Comparison of ENCODE assay signal across 8 mouse cellular contexts in the genomic region with DNA sequence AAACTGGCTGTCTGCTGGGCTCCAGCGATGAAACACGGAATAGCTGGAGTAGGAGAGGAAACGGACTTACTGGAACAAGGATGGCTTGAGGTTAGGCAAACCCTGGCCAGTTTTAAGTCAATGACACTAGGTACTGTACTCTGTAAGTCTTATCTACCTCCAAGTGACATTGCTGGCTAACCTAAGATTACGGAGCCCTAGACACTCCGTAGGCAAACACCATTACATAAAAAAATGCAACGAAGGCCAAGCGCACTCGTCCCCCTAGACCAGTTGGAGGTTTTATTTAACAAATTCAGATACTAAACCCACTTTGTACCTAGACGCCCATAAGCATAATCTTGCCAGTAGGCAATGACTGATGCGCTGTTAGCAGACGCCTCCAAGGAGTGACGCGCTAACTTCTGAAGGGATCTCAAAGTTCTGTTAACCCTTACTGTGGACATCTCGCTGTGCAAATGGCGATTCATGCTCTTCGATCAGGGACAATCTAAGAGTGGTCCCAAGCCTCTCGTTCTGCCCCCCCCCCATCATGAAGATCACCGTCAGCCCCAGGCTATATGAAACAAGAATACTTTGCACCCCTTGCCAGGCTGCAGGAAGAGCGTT. TPM values are rescaled to one million over a fixed set of nuclear protein-coding genes. Genes with fewer than 3 reads are reported as not detected.
DNase-seq lines count a peak whose midpoint lies in the region; ATAC-seq and TF ChIP-seq lines count a peak whose summit lies in the region.

No protein-coding gene starts in this region.

- H3K4me1 ChIP-seq in forebrain, embryonic 11.5 days (replicated peaks; ENCODE audit: control insufficient read depth, insufficient read depth, low read length): no peaks in the 10 kb centered on the region
- no peaks in the 10 kb centered on the region for H3K4me1 ChIP-seq in kidney, embryonic 14.5 days (ENCODE audit: control insufficient read depth, insufficient read depth, low read length)
- peaks cover 7% of the 10 kb centered on the region; the same call in 1 of the 2 replicates for H3K4me1 ChIP-seq in lung, embryonic 16.5 days (replicated peaks; ENCODE audit: control insufficient read depth, insufficient read depth, low read length)

- 23% methylated on average over 19 of the region's 19 CpGs for WGBS in forebrain, embryonic 11.5 days
- WGBS in kidney, embryonic 14.5 days: 19% methylated on average over 19 of the region's 19 CpGs
- 16% methylated on average over 19 of the region's 19 CpGs for WGBS in lung, embryonic 16.5 days

- TF ChIP-seq POLR2A in brain, embryonic 14.5 days (IDR thresholded peaks at IDR 0.05; ENCODE audit: borderline replicate concordance, extremely low read depth, insufficient read depth, insufficient read length, poor library complexity, severe bottlenecking): no peak

- peak overlapping the region; percentile 81 for H3K9ac ChIP-seq in forebrain, embryonic 11.5 days (ENCODE audit: low read length)
- peak overlapping the region; percentile 83 for H3K9ac ChIP-seq in kidney, embryonic 14.5 days (ENCODE audit: low read depth, low read length)
- peak overlapping the region; percentile 77 for H3K9ac ChIP-seq in lung, embryonic 16.5 days (ENCODE audit: low read length)

- no peaks in the 10 kb centered on the region for H3K27me3 ChIP-seq in forebrain, embryonic 11.5 days (ENCODE audit: control insufficient read depth, insufficient read depth, low read length)
- no peaks in the 10 kb centered on the region for H3K27me3 ChIP-seq in kidney, embryonic 14.5 days (ENCODE audit: control insufficient read depth, insufficient read depth, low read length)
- no peaks in the 10 kb centered on the region for H3K27me3 ChIP-seq in lung, embryonic 16.5 days (ENCODE audit: control insufficient read depth, insufficient read depth, low read depth, low read length)

- H3K9me3 ChIP-seq in forebrain, embryonic 11.5 days (ENCODE audit: control insufficient read depth, low read length): no peaks in the 10 kb centered on the region
- H3K9me3 ChIP-seq in kidney, embryonic 14.5 days (ENCODE audit: control insufficient read depth, low read length): no peaks in the 10 kb centered on the region
- no peaks in the 10 kb centered on the region for H3K9me3 ChIP-seq in lung, embryonic 16.5 days (ENCODE audit: control insufficient read depth, low read length)

- DNase-seq in retina, postnatal 1 day: peak; percentile 8
- no peak for DNase-seq in retina, embryonic 14.5 days (ENCODE audit: low spot score)
- peak; percentile 56 for DNase-seq in brain, embryonic 14.5 days (ENCODE audit: low read depth)
- no peak for DNase-seq in forebrain, embryonic 11.5 days (ENCODE audit: low spot score)
- peak; percentile 13 for DNase-seq in right cerebral cortex, postnatal 4 days
- no peak for DNase-seq in ovary, postnatal 10 days (ENCODE audit: low spot score)

- no peak for TF ChIP-seq CTCF in brain, embryonic 14.5 days (IDR thresholded peaks at IDR 0.05; ENCODE audit: borderline replicate concordance, extremely low read depth, insufficient read depth, insufficient read length)

- peaks cover 3% of the 10 kb centered on the region; the same call in 1 of the 2 replicates for H3K36me3 ChIP-seq in forebrain, embryonic 11.5 days (ENCODE audit: control insufficient read depth, insufficient read depth, low read length)
- H3K36me3 ChIP-seq in kidney, embryonic 14.5 days (ENCODE audit: control insufficient read depth, insufficient read depth, low read length): peaks cover 15% of the 10 kb centered on the region; the same call in 1 of the 2 replicates
- H3K36me3 ChIP-seq in lung, embryonic 16.5 days (ENCODE audit: control insufficient read depth, insufficient read depth, low read length): peaks cover 7% of the 10 kb centered on the region

- H3K4me2 ChIP-seq in forebrain, embryonic 11.5 days (ENCODE audit: low read depth, low read length, severe bottlenecking): peak overlapping the region; percentile 59
- H3K4me2 ChIP-seq in kidney, embryonic 14.5 days (replicated peaks; ENCODE audit: low read depth, low read length): peak overlapping the region; percentile 70
- peak overlapping the region; percentile 72 for H3K4me2 ChIP-seq in lung, embryonic 16.5 days (ENCODE audit: low read depth, low read length)

- no peak; the same call in none of the 2 replicates for ATAC-seq in forebrain, embryonic 11.5 days (replicated peaks; ENCODE audit: low FRiP score)
- peak; percentile 8 for ATAC-seq in kidney, embryonic 14.5 days (ENCODE audit: low FRiP score, low TSS enrichment)
- peak; percentile 24; the same call in 1 of the 2 replicates for ATAC-seq in lung, embryonic 16.5 days (ENCODE audit: low read depth)

- H3K27ac ChIP-seq in forebrain, embryonic 11.5 days (ENCODE audit: low read depth, low read length): peak overlapping the region; percentile 64; the same call in 1 of the 2 replicates
- peak overlapping the region; percentile 92; the same call in 1 of the 2 replicates for H3K27ac ChIP-seq in kidney, embryonic 14.5 days (ENCODE audit: low read depth, low read length)
- H3K27ac ChIP-seq in lung, embryonic 16.5 days (ENCODE audit: low read length): peak overlapping the region; percentile 93

- H3K4me3 ChIP-seq in forebrain, embryonic 11.5 days (ENCODE audit: low read depth, low read length): peak overlapping the region; percentile 56
- H3K4me3 ChIP-seq in kidney, embryonic 14.5 days (ENCODE audit: low read length): peak overlapping the region; percentile 59
- H3K4me3 ChIP-seq in lung, embryonic 16.5 days (ENCODE audit: low read length): peak overlapping the region; percentile 65

RNA-seq across cellular contexts. Expression of a gene that starts 0.8 kb away (rescaled TPM):
- 425 and 492 TPM in 2 replicates for polyA plus RNA-seq in brain, embryonic 14.5 days (2012; rRNA removed)
- 386 and 448 TPM in 2 replicates for polyA plus RNA-seq in forebrain, embryonic 11.5 days (2014; fragmentation: Nextera tagmentation; extraction: Ambion mirVana)
- 608 and 939 TPM in 2 replicates for polyA plus RNA-seq in kidney, embryonic 14.5 days (2014; fragmentation: Nextera tagmentation; extraction: Ambion mirVana)
- polyA plus RNA-seq in lung, embryonic 16.5 days (2015; fragmentation: Nextera tagmentation; extraction: Ambion mirVana): 511 and 600 TPM in 2 replicates

RNA-seq across cellular contexts. Expression of a gene that starts 25.7 kb away (rescaled TPM):
- polyA plus RNA-seq in brain, embryonic 14.5 days (2012; rRNA removed): 31.2 and 37.8 TPM in 2 replicates
- 25.6 and 25.8 TPM in 2 replicates for polyA plus RNA-seq in forebrain, embryonic 11.5 days (2014; fragmentation: Nextera tagmentation; extraction: Ambion mirVana)
- polyA plus RNA-seq in kidney, embryonic 14.5 days (2014; fragmentation: Nextera tagmentation; extraction: Ambion mirVana): 27.4 and 33.8 TPM in 2 replicates
- 17.2 and 19.4 TPM in 2 replicates for polyA plus RNA-seq in lung, embryonic 16.5 days (2015; fragmentation: Nextera tagmentation; extraction: Ambion mirVana)

RNA-seq across cellular contexts. Expression of a gene that starts 35.8 kb away (rescaled TPM):
- not detected in 2 replicates for polyA plus RNA-seq in brain, embryonic 14.5 days (2012; rRNA removed)
- not detected in 2 replicates for polyA plus RNA-seq in forebrain, embryonic 11.5 days (2014; fragmentation: Nextera tagmentation; extraction: Ambion mirVana)
- not detected in 2 replicates for polyA plus RNA-seq in kidney, embryonic 14.5 days (2014; fragmentation: Nextera tagmentation; extraction: Ambion mirVana)
- not detected in 2 replicates for polyA plus RNA-seq in lung, embryonic 16.5 days (2015; fragmentation: Nextera tagmentation; extraction: Ambion mirVana)

RNA-seq across cellular contexts. Expression of a gene that starts 42.2 kb away (rescaled TPM):
- 6.8 and 14.4 TPM in 2 replicates for polyA plus RNA-seq in brain, embryonic 14.5 days (2012; rRNA removed)
- polyA plus RNA-seq in forebrain, embryonic 11.5 days (2014; fragmentation: Nextera tagmentation; extraction: Ambion mirVana): 24.3 and 27.4 TPM in 2 replicates
- 21.1 and 21.5 TPM in 2 replicates for polyA plus RNA-seq in kidney, embryonic 14.5 days (2014; fragmentation: Nextera tagmentation; extraction: Ambion mirVana)
- 14.2 and 15.4 TPM in 2 replicates for polyA plus RNA-seq in lung, embryonic 16.5 days (2015; fragmentation: Nextera tagmentation; extraction: Ambion mirVana)

Comparison
In these comparisons a context has a peak if more than half of its experiments do, and no peak if none do; other contexts are left out.
1. DNase-seq: peak in retina, postnatal 1 day (single experiment), brain, embryonic 14.5 days (single experiment) and right cerebral cortex, postnatal 4 days (single experiment); none in retina, embryonic 14.5 days (single experiment), forebrain, embryonic 11.5 days (single experiment) and ovary, postnatal 10 days (single experiment).
2. Peak in every context shown above with its lines, with median percentiles within 50 percentile points of each other: H3K27ac ChIP-seq, H3K4me2 ChIP-seq, H3K4me3 ChIP-seq and H3K9ac ChIP-seq.